Mouse (Mus musculus): ENCODE measurements around the gene Orc3. TPM values are rescaled to one million over a fixed set of nuclear protein-coding genes. Genes with fewer than 3 reads are reported as not detected.

Gene Orc3
- total RNA-seq, 2 experiments from 2014 or later = 36.5 to 38.5 TPM

- intact Hi-C loops (cut with DNase I) = no loop called here
- DNase-seq = peak; percentile 4 to 14
Observed at GRCm38 (mm10) chr4:34522846-34523245, 91.9 kb downstream of the Orc3 start.

Other genes with a start within 250 kb of the Orc3 start
- 10 to 100 TPM; 61.0 to 62.8 TPM for gene Akirin2, start 64.0 kb downstream of the Orc3 start, total RNA-seq (2021)
- 10 to 100 TPM; 25.1 to 33.3 TPM for gene Rars2, start within 50 bp of the Orc3 start, total RNA-seq (2021)
- 10 to 100 TPM; 13.0 to 14.2 TPM for gene Slc35a1, start 72.5 kb upstream of the Orc3 start, total RNA-seq (2021)
- gene Cfap206, start 115.3 kb upstream of the Orc3 start, total RNA-seq (2021) = under 1 TPM in 1 of 2 experiments, not detected in 1; 0.19 TPM
- gene Gm136, start 141.3 kb upstream of the Orc3 start, total RNA-seq (2021) = not detected
- 10 to 100 TPM; 61.3 to 62.0 TPM for gene Smim8, start 163.5 kb upstream of the Orc3 start, total RNA-seq (2021)

Measured in heart, postnatal 36 days (tissue).